Mouse (Mus musculus) forelimb bud, embryonic 11.5 days (tissue): ENCODE results near the gene Art3.

Source experiments
- DNase-seq: peaks from one replicate; pipeline ENCODE4 v3.0.0-alpha.2; 2012; ENCODE audit warnings: low read depth, low spot score

Gene Art3

DNA sequence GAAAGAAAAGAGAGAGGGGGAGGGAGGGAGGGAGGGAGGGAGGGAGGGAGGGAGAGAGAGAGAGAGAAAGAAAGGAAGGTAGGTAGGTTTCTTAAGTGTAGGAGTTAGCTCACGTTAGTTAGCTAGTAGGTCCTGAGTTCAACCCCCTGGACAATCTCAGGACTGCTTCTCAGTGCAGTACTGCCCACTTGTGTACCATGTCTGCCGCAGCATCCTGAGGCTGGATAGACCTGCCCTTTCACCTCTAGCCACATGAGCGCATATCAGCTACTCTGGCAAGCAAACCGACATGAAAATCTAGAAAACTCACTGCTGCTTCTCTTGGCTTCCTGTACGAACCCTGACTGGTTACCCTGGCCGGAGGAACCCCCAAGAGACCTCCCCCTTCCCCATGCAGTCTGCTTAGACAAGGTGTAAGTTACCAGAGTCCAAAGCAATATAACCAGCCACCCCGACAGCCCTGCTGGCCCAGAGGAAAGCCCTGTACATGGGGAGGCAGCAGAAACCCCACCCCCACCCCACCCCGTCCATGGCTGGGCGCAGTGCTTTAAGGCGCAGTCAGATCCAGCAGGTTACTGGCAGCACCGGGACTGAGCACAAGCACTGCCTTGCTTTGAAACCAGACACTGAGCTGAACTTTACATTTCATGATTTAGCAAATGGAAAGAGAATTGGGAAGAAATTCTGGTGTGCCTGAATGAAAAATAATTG lies 81.8 kb downstream of the Art3 start:
- no peak for DNase-seq

DNA sequence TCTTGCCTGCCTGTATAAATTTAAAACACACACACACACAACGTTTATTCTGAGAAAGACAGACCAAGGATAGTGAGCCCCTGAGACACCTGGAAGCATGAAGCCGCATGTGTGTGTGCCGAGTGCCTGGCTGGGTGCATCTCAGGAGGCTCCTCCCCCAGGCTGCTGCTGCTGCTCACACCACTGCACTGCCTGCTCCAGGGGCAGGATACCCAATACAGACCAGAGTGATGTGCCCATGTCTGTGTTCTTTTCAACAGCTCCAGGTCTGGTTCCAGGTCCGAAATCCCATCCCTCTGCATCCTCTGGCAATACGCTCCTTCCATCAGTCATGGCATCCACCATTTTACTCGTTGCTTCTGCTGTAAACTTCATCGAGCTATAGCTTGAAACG lies 82.4 kb downstream of the Art3 start:
- DNase-seq, result no peak

DNA sequence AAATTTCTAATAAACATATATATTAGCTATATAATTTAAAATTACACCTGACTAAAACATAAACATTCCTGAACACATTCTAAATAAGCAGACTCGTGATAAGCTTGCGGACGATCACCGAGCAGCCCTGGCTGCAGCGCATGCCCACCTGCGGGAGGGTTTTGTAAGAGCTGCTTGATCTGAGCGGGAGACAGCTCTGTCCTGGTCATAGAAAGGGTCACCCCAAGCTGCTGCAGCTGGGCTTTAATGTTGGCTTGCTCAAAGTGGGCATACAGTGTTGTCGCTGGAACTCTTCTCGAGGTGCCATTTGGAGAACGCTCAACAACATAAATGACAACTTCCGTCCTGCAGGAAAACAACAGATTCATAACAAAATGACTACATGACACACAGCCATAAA lies 92.5 kb downstream of the Art3 start:
- DNase-seq, result no peak

DNA sequence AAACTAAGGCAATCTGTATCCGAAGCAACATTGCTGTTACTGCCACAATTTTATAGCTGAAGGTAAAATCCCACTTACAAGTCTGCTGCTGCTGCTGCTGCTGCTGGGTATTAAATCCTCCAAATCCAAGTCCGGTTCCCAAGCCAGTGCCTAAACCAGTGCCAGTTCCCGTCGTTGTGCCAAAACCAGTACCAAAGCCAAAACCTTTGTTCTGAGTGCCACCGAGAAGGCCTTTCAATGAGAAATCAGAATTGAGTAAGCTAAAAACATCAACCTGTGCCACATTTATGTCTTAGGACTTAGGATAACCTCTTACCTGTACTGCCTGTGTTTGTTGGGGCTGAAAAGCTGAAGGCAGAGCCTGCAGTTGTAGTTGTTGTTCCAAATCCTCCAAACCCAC lies 99.1 kb downstream of the Art3 start:
- no peak for DNase-seq

DNA sequence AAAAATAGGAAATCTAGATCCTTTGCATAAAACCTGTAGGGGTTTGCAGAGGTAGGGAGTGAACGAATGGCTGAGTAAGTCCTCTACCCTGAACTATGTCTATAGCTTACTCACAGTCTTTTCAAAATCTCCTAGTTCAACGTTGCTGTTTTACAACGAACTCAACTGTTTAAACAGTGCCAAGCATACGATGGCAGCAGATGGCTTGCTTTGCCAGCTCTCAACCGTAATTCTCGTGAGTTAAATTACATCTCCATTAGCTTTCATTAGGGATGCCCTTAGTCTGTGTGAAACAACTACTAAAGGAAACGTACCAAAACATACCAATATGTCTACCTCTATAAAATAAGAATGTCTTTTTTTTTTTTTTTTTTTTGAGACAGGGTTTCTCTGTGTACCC lies 100.0 kb downstream of the Art3 start:
- no peak for DNase-seq

DNA sequence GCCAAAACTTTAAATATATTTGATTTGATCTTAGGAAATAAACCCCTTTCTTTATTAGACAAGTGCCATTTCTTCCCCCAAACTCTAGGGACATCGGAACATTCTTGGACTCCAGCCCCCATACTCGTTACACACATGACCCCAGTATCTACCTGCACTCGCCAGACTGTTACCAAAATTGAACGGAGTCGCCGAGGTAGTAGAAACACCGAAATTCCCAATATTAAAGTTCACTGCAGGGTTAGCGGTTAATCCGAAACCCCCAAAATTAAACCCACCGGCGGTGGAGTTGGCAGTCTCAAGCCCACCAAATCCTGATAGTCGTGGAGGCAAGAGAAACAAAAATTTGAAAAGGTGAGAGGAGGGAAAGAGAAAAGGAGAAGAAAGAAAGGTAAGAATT lies 102.4 kb downstream of the Art3 start:
- no peak for DNase-seq

DNA sequence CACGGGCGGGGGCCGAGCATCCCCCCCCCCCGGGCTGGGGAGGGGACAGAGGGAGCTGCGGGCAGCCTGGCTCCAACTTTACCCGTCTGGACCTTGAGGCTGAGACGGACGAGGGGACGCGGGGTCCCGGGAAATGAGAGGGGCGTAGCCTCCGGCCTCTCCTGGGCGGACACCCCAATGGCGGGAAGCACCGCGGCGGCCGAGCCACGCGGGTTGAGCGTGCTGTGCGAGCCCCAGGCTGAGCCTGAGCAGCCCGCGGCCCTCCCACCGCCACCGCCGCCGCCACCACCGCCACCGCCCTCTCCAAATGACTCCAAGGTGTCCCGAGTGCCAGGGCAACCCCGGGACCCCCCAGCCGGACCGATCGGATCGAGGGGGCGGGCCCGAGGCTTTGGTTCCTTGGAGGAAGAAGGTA lies 103.0 kb downstream of the Art3 start:
- DNase-seq, result peak; percentile 13

DNA sequence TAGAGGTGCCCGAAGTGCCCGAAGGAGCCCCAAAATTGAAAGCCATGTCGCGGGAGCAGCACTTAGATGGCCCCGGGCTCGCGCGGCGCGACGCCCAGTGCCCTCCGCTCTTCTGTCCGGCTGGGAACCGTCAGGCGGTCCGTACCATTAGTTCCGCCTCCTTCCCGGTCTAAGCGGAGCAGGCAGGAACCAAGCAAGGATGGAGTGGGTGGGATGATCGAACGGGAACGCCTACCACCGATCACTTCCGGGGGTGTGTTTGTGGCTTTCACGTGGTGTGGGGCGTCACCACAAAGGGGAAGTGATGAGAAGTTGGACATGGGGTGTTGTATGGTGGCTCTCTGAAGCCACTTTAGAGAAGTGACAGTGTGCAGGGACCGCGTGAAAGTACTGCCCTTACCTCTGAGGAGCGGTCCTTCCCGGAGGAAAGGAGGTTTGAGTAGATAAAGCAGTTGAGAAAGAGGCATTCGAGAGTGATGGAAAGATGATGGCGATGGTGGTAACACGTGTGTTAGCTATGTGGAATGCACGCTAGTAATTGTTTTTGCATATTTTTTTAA lies 103.5 kb downstream of the Art3 start, which contains the start of gene Nup54:
Gene Nup54 (minus strand): TSS at position 195 of the 560 bp plus-strand sequence.
- peak; percentile 96 for DNase-seq

DNA sequence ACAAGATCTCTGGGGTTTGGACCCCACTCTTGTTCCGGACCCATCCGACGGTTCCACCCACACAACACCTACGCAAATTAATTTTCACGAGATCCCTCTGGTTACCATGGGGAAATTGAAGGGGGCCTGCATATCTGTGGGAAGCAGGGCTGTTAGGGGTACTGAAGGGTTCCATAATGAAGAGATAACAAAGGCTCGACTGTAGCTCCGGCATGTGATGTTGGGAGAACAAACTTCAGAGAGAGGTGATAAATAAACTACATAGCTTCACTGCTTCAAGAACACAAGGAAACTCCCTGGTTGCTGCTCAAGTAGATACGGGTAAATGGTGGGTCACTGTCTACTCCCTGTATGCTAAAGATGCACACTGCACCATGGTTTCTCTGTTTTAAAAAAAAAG lies 106.9 kb downstream of the Art3 start:
- no peak for DNase-seq

DNA sequence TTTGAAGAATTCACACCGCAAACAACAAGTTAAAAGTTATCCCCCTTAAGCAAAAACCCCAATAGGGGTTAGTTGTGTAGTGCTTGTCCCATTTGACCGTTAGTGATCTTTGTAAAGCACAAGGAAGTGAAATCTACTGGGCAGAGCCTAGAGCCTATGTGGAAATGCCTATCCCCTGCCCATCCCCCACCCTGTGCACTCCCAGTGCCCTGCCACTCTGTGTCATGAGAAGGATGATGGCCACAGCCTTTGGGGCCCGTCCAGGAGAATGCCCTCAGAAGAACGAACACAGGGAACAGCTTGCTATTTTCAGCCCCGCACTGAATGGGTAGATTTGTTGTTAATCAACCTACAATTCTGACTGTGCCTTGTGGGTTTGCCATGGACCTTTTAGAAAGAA lies 109.9 kb downstream of the Art3 start:
- DNase-seq, result no peak

DNA sequence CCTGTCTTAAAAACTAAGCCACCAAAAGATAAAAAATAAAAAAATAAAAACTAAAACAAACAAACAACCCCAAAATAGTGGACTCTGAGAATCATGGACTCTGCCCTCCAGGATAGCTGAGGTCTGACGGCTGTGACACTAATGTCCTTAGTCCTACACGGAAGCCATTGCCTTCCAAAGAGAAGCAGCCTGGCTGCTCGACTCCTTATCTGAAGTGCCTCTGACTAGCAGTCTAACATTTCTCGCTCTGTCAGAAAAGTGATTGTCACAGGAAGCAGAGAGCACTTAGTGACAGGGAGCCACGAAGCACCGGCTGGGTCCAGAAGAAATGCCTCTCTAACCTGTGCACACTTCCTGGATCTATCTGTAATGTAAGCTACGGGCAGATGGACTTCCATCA lies 111.3 kb downstream of the Art3 start:
- DNase-seq, result no peak

DNA sequence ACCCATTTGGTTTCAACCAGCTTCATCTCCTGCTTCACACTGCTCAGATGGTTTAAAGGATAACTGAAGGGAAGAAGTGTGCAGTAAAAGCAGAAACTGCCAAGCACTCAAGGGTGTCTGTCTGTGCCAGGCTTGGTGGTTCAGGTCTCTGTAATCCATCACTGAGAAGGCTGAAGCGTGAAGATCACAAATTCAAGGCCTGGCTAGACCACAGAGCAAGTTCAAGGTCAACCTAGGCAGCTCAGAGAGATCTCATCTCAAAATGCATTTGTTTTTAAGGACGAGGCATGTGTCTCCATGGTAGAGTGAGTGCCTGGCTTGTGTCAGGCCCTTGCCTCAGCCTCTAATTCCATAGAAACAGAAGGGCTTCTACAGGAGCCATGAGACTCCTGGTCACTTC lies 113.4 kb downstream of the Art3 start:
- no peak for DNase-seq

DNA sequence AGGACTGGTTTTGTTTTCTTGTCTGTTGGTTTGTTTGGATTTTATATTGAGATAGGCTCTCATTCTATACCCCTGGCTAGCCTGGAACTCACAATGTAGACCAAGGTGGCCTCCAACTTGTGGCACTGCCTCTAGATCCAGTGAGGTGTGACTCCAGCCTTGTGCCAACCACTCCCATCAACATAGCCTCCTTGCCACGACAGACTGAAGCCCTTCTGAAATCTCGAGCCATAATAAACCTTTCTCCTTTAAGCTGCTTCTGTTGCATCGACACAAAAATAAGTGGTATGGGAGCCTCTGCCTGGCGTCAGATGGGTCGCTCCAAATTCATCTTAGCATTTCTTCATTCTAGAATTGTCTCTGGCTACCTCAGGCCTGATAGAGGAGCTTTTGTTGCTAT lies 115.1 kb downstream of the Art3 start:
- no peak for DNase-seq

DNA sequence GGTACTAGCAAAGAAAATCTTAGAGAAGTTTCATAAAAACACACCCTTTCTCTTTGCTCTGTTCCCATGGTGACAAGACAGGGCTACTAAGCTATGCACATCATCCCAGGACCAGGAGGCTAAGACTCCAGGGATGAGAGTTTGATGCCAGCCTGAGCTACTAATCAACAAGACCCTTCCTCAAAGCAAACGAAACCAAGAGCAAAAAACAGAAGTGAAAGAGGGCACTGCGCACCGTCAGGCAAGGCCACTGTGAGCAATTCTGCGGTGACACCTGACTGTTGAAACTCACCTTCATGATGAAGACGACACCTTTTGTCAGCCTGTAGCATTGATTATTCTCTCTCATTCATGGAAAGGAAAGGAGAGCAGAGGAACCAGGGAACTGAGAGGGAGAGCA lies 121.2 kb downstream of the Art3 start:
- no peak for DNase-seq

DNA sequence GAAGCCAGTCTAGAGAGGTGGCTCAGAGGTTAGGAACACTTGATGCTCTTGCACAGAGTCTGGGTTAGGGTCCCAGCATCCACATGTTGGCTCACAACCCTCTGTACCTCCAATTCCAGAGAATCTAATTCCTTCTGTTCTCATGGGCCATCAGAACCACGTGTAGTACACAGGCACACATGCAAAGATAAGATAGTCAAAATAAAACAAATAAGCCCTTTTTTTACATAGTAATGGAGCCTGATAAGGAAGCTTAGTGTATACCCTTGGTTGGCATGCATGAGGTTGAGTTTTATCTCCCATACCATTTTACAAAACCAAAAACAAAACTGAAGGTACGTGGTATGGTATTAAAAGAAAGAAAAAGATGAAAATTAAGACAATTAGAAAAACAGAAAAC lies 125.8 kb downstream of the Art3 start:
- DNase-seq, result no peak

DNA sequence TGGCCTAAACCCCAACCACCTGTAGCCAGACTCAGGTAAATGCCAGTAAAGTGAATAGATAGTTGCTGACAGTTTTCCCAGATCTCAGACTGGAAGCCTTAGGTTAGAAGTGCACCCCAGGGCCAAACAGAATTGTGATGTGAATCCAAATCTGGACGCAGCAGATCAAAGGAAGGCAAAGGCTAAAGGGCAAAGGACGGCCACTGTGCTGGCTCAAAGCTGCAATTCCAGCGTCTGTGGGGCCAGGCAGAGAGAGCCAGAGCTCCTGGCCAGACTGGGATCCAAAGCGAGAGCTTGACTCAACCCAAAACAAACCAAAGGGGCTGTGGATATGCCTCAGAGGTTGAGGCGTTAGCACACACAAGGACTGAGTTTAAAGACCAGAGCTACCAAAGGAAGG lies 127.1 kb downstream of the Art3 start:
- no peak for DNase-seq

DNA sequence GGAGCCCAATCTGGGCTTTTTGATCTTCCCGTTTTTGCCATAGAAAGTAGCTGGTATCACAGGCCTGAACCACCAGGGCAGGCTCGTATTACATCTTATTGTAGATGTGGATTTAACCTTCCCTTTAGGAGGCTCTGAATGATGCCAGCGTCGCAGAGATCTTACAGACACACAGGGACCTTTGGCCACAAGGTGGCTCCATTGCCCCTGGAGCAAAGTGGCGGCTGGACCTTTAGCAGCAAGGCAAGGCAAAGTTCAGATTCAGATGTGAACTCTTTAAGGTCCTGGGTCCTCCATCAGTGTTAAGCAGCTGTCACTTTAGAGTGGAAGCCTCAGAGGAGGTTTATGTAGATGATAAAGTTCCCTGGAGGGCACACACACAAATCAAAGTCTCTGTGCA lies 129.7 kb downstream of the Art3 start:
- peak; percentile 59 for DNase-seq
